Mouse (Mus musculus) olfactory bulb, adult 2 months (tissue): ENCODE data around the gene Ccdc85c. TPM values are rescaled to one million over a fixed set of nuclear protein-coding genes. Genes with fewer than 3 reads are reported as not detected.

Experiments used
- H3K27ac ChIP-seq: fragments of 200-500 bp; 2 replicates; pipeline ENCODE4 v1.5.1; 2012; ENCODE audit warnings: low read depth, low read length; ENCODE audit not compliant: insufficient read depth
- H3K4me1 ChIP-seq: fragments of 200-500 bp; 2 replicates; pipeline ENCODE4 v1.6.1; 2012; ENCODE audit warnings: low read length; ENCODE audit not compliant: control insufficient read depth, insufficient read depth
- H3K4me3 ChIP-seq: fragments of 200-500 bp; 2 replicates; pipeline ENCODE4 v1.5.1; 2012; ENCODE audit warnings: mild to moderate bottlenecking, low read depth, low read length, moderate library complexity; ENCODE audit not compliant: insufficient read depth
- CTCF ChIP-seq: fragments of 200-500 bp; IDR thresholded peaks from 2 replicates; pipeline ENCODE4 v1.5.1; 2012; ENCODE audit warnings: low read depth, mild to moderate bottlenecking, low read length, moderate library complexity; ENCODE audit not compliant: insufficient read depth
- POLR2A ChIP-seq: fragments of 200-500 bp; IDR thresholded peaks from 2 replicates; pipeline ENCODE4 v1.6.1; 2012; ENCODE audit warnings: mild to moderate bottlenecking, low read depth, low read length, moderate library complexity; ENCODE audit not compliant: insufficient read depth
- WGBS: fragments of 180-500 bp; shearing (Covaris S2); methylation state at CpG from one replicate; pipeline ENCODE4 v1.1.7; 2018; 5-methylcytosine and 5-hydroxymethylcytosine counted together
- polyA plus RNA-seq: library from polyadenylated mRNA; stranded (reverse); fragments of >200 nt; gene quantifications from 2 replicates; pipeline ENCODE4 v1.2.4, GENCODE M21; 2012; ENCODE audit warnings: low replicate concordance; ENCODE audit not compliant: missing spikeins, insufficient read depth, insufficient read length

Gene Ccdc85c
- polyA plus RNA-seq, 1 experiment, result not detected

DNA sequence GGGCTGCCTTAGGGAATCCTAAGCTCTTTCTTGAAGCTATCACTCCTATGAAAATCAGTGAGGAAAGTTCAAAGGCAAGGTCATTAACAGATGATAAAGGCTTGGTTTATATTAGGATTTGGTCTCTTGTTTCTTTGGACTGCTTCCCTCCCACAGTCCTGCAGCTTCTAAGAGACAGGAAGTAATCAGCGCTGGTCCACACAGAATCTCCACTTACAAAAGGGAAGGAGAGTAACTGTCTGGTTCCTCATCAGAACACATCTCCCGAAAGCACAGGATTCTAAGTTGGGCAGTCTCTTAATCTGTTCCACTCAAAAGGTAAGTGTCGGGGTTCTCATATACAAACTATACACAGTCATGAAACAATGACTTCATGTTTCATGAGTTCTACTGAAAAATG is 106.3 kb downstream of the Ccdc85c start:
- Histone ChIP-seq H3K4me3 (no peak overlapping the region), H3K27ac (no peak overlapping the region), H3K4me1 (no peaks in the 10 kb centered on the region; the same call in 1 of the 2 replicates)
- 69% methylated on average over 3 of the region's 3 CpGs for WGBS
- TF ChIP-seq POLR2A (no peak), CTCF (no peak)

DNA sequence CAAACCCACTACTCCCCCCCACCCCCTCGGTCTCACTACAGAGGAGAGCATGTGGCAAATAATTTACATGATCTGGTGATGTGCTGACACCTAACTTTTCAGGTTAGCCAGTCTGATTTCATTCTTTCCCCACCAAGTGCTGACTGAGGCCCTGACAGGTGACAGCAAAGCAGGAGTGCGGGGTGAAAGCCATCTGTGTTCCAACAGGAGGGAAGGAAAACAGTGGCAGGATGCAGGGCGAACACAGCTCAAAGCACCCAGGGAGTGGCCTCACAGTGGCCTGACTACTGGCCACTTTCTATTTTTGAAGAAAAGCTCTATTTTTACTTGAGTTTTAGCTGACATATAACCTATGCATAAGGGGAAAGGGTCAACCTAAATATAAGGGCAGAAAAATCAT is 111.5 kb downstream of the Ccdc85c start:
- TF ChIP-seq CTCF, result no peak
- no peak for TF ChIP-seq POLR2A
- Histone ChIP-seq H3K4me1 (0 out of 2 replicates have a peak, but pooled peaks cover 1% of the 10 kb centered on the region), H3K27ac (no peak overlapping the region), H3K4me3 (no peak overlapping the region)
- WGBS, result 63% methylated on average over 3 of the region's 3 CpGs

DNA sequence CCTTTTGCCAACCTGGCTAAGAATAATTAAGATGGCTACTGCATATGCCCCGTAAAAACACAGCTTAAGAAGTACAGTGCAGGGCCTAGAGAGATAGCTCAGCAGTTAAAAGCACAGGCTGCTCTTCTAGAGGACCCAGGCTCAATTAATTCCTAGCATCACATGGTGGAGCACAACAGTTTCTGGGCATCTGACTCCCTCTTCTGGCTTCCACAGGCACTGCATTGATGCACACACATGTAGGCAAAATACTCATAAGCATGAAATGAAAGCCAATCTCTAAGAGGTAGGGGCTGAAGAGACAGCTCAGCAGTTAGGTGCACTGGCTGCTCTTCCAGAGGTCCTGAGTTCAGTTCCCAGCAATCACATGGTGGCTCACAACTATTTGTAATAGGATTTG is 113.2 kb downstream of the Ccdc85c start:
- WGBS, result 86% methylated on average over 1 of the region's 1 CpGs

DNA sequence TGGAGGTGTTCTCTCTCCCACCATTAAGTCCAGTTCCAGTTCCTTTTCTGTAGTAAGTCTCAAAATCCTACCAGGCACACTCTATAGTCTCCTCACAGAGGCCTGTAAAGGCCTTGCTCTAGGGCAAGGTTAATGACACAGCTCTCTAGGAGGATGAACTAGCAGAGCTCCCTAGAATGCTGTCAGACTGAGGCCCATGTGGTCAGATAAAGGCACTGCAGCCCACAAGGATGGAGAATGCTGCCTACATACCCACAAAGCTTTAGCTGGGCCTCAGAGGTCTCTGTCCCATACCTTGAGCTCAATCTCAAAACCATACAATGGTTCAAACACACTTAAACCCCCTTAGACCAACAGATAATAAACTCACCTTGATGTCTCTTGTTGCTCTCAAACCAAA is 115.4 kb downstream of the Ccdc85c start:
- TF ChIP-seq CTCF (no peak), POLR2A (no peak)

More for the DNA sequence above, 113.2 kb downstream of the Ccdc85c start:
- Histone ChIP-seq H3K4me1 (0 out of 2 replicates have a peak, but pooled peaks cover 3% of the 10 kb centered on the region), H3K4me3 (no peak overlapping the region), H3K27ac (no peak overlapping the region)
- TF ChIP-seq POLR2A (no peak), CTCF (no peak)

More for the DNA sequence above, 115.4 kb downstream of the Ccdc85c start:
- H3K27ac ChIP-seq, result no peak overlapping the region
- 0 out of 2 replicates have a peak, but pooled peaks cover 3% of the 10 kb centered on the region for H3K4me1 ChIP-seq
- no peak overlapping the region for H3K4me3 ChIP-seq

Other genes with a start within 250 kb of the Ccdc85c start
- gene Setd3, start 96.1 kb downstream of the Ccdc85c start, polyA plus RNA-seq, result 511 TPM in 1 of 2 replicates, not detected in the other
- not detected in 2 replicates for gene Ccnk, start 95.8 kb downstream of the Ccdc85c start, polyA plus RNA-seq
- not detected in 2 replicates for gene Hhipl1, start 30.8 kb upstream of the Ccdc85c start, polyA plus RNA-seq
- not detected in 2 replicates for gene Cyp46a1, start 59.0 kb upstream of the Ccdc85c start, polyA plus RNA-seq
- gene Eml1, start 95.5 kb upstream of the Ccdc85c start, polyA plus RNA-seq, result not detected in 2 replicates